Mouse (Mus musculus): ENCODE measurements around the gene Ifitm10.
A peak's percentile ranks its signal among the peaks of the same experiment; 100 is the strongest.
"Not testable (repeated sequence)": the region's sequence is repeated elsewhere in the genome, so short reads cannot be mapped to it uniquely, and the experiment has no call there.

The Ifitm10 gene

GRCm38 (mm10) chr7:142320906-142321305 is 52.6 kb downstream of the Ifitm10 start:
- DNase-seq, result no peak

GRCm38 (mm10) chr7:142319124-142319523 is 54.4 kb downstream of the Ifitm10 start:
- no peak for DNase-seq

- no peak for DNase-seq
Measured at GRCm38 (mm10) chr7:142317216-142317615, 56.3 kb downstream of the Ifitm10 start.

GRCm38 (mm10) chr7:142316558-142316957 is 57.0 kb downstream of the Ifitm10 start:
- DNase-seq, result peak; percentile 47 to 52

GRCm38 (mm10) chr7:142314600-142315285 is 58.8 kb downstream of the Ifitm10 start:
- no peak for DNase-seq

- not testable (repeated sequence) for DNase-seq
Measured at GRCm38 (mm10) chr7:142303929-142304328, 69.6 kb downstream of the Ifitm10 start.

GRCm38 (mm10) chr7:142303249-142303648 is 70.3 kb downstream of the Ifitm10 start, which contains the start of gene Krtap5-4:
Krtap5-4 (plus strand) TSS chr7:142303549.
- DNase-seq, result no peak

GRCm38 (mm10) chr7:142297018-142297417 is 76.5 kb downstream of the Ifitm10 start, which contains the start of gene Krtap5-1:
Krtap5-1 (minus strand) TSS chr7:142297118.
- DNase-seq, result not testable (repeated sequence)

GRCm38 (mm10) chr7:142296108-142296507 is 77.4 kb downstream of the Ifitm10 start:
- not testable (repeated sequence) for DNase-seq

GRCm38 (mm10) chr7:142295418-142295817 is 78.1 kb downstream of the Ifitm10 start:
- no peak for DNase-seq

- DNase-seq, result peak; percentile 19 to 23
Measured at GRCm38 (mm10) chr7:142293851-142294250, 79.7 kb downstream of the Ifitm10 start.

- not testable (repeated sequence) for DNase-seq
Measured at GRCm38 (mm10) chr7:142285910-142286612, 87.5 kb downstream of the Ifitm10 start.

GRCm38 (mm10) chr7:142285130-142285835 is 88.3 kb downstream of the Ifitm10 start:
- no peak for DNase-seq

GRCm38 (mm10) chr7:142284615-142285080 is 88.9 kb downstream of the Ifitm10 start:
- DNase-seq, result peak; percentile 80 to 87

GRCm38 (mm10) chr7:142284023-142284591 is 89.4 kb downstream of the Ifitm10 start:
- peak; percentile 64 to 65 for DNase-seq

- not testable (repeated sequence) for DNase-seq
Measured at GRCm38 (mm10) chr7:142282847-142283246, 90.7 kb downstream of the Ifitm10 start.

GRCm38 (mm10) chr7:142279291-142279690 is 94.3 kb downstream of the Ifitm10 start:
- DNase-seq, result not testable (repeated sequence)

- DNase-seq, result peak; percentile 45 to 51
Measured at GRCm38 (mm10) chr7:142278183-142278582, 95.4 kb downstream of the Ifitm10 start.
